Mouse (Mus musculus) right cerebral cortex, adult 18-20 months (tissue): ENCODE results near the gene Kcnj14.

ENCODE experiments used
- DNase-seq: peaks from one replicate; pipeline ENCODE4 v3.0.0; 2022; ENCODE audit warnings: mixed read lengths

Gene Kcnj14

DNA sequence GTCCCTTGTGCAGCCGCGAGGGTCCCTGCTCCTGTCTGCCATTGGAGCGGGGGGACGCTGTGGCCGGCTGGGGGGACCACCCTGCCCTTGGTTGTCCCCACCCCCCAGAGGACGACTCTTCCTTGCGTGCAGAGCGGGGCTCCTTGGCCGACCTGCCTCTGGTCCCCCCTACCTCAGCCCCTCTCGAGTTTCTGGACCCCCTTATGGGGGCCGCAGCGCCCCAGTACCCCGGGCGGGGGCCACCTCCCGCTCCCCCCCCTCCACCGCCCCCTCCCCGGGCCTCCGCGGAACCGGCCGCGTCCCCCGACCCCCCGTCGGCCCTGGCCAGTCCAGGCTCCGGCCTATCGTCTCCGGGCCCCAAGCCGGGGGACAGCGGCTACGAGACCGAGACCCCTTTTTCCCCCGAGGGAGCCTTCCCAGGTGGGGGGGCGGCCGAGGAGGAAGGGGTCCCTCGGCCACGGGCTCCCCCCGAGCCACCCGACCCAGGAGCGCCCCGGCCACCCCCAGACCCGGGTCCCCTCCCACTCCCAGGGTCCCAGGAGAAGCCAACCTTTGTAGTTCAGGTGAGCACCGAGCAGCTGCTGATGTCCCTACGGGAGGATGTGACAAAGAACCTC is 30.5 kb downstream of the Kcnj14 start:
- no peak for DNase-seq

DNA sequence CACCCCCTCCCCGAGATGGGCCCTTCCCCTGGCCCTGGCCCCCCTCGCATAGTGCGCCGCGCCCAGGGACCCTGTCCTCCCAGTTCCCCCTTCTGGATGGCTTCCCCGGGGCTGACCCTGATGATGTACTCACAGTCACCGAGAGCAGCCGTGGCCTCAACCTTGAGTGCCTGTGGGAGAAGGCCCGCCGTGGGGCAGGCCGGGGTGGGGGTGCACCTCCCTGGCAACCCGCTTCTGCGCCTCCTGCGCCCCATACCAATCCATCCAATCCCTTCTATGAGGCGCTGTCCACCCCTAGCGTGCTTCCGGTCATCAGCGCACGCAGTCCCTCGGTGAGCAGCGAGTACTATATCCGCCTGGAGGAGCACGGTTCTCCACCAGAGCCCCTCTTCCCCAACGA is 31.3 kb downstream of the Kcnj14 start:
- DNase-seq: no peak

DNA sequence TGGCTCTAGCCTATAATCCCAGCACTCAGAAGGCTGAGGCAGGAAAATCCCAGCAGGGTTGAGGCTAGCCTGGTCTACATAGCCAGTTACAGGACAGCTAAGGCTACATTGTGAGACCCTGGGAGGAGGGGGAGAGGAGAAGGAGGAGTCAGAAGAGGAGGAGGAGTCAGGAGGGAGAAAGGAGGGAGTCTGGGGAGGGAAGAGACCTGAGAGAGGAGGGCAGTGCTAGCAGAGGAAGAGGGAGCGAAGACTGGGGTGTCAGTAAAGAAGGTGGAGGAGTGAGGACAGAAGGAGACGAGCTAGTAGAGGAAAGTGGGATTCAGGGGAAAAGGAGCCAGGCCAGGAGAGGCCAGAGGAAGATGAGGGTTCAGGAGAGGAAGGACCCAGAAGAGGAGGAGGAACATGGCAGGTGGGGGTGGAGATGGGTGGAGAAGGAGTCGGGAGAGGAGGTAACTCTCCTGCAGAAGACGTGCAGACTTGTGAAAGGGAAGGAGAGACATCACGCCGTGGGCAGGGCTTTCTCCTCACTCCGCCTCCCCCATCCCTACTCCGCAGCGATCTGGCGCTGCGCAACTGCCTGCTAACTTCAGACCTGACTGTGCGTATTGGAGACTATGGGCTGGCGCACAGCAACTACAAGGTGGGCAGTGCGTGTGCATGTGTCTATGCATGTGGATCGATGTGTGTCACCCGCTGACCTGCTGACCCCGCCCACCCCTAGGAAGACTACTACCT is 32.7 kb downstream of the Kcnj14 start:
- DNase-seq: peak; percentile 63

DNA sequence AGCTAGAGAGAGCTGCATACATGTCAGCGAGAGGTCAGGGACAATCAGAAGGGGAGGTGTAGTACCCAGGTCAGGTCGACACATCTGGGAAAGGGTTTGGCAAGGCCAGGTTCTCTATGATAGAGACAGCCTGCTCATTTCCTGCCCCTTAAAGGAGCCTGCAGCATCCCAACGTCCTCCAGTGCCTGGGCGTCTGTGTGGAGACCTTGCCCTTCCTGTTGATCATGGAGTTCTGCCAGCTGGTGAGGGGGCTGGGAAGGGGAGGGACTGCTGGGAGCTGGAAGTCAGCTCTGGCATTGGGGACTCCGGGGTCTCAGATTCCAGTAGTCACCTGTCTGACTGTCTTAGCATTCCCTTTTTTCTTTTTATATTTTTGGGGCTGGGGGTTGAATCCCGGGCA is 33.9 kb downstream of the Kcnj14 start:
- no peak for DNase-seq

DNA sequence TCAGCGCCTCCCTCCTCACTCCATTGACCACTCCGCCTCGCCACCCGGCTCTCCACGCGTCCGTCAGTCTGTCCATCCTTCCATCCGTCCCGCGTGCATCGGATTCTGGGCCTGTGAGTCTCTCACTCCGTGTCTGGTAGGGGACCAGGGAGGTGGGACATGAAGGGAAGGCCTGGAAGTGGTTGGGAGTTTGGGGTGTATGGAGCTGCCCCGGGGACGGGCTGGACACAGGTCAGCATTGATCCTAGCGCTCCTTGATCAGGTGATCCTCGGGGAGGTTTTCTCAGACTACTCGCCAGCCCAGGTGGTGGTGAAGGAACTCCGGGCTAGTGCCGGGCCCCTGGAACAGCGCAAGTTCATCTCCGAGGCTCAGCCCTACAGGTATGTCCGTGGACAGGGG is 36.9 kb downstream of the Kcnj14 start:
- no peak for DNase-seq

DNA sequence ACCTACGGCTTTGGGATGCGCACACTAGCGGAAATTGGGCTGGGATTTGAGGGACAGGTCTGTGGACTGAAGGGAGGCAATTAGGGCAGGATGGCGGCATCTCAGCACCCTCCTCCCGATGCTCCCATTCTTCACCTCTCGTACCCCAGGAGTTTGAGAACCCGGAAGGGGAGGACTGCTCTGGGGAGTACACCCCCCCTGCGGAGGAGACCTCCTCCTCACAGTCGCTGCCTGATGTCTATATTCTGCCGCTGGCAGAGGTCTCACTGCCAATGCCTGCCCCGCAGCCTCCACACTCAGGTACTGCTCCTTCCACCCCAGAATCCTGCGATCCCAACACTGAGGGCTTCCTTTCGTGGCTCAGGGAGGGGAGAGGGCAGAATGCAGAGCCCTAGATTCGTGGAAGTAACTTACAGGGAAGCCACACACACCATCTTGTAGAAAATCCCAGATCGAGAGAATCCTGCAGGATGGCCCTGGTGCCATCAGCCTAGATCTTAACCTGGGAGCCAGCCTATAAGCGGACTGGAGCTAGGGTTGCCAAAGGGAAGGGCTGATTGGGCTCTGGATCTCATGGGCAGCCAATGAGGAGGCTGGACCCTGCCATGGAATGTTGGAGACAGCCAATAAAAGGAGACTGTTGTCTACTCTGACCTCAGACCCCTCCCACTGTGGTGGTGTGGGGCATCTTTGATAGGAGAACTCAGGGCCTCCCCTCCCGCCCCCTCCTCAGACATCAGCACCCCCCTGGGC is 37.7 kb downstream of the Kcnj14 start:
- peak; percentile 79 for DNase-seq

DNA sequence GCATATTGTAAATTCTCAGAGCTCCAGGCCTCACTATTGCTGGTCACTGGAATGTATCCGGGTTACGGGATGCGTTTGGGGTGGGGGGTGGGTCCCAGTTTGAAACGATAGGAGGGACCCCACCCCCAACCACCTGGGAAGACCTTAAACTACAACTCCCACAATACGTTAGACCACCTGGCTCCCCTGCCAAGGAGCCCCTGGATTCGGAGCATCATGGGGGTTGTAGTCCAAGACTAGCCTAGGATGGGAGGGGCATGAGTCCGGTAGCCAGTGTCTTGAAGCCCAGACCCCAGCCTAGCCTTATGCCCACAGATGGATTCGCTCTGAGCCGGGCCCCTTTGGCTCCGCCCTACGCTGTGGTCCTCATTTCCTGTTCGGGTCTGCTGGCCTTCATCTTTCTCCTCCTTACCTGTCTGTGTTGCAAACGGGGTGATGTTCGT is 38.4 kb downstream of the Kcnj14 start:
- DNase-seq: no peak

DNA sequence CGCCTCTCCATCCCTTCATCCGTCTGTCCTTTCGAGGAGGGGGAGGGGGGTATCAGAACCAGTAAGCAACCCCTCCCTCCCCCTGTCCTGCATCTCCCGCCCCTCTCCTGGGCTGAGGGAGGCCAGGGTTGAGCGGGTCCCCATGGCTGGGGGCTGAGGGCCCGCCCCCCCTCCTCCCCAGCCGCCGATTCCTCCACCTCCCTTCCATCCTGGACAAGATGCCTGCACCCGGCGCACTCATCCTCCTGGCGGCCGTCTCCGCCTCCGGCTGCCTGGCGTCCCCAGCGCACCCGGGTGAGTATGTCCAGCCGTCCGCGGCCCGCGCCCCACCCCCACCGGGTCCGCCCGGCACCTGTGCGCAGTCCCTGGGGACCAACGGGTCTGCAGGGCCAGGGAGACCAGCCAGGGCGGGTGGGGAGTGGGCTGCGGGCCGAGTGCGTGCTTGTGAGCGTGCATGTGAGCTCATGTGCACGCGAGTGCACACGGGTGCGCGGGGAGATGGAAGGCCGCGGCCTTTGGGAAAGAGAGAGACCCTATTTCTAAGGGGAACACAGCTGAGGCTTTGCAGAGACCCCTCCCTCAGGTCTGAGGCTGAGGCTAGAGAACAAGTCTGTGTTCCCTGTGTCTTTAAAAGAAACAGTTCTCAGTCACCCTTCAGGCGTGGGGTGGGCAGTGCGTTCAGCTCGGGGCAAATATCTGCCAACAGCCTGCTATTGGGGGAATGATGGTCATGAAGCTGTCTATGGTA is 39.0 kb downstream of the Kcnj14 start:
- DNase-seq: no peak

DNA sequence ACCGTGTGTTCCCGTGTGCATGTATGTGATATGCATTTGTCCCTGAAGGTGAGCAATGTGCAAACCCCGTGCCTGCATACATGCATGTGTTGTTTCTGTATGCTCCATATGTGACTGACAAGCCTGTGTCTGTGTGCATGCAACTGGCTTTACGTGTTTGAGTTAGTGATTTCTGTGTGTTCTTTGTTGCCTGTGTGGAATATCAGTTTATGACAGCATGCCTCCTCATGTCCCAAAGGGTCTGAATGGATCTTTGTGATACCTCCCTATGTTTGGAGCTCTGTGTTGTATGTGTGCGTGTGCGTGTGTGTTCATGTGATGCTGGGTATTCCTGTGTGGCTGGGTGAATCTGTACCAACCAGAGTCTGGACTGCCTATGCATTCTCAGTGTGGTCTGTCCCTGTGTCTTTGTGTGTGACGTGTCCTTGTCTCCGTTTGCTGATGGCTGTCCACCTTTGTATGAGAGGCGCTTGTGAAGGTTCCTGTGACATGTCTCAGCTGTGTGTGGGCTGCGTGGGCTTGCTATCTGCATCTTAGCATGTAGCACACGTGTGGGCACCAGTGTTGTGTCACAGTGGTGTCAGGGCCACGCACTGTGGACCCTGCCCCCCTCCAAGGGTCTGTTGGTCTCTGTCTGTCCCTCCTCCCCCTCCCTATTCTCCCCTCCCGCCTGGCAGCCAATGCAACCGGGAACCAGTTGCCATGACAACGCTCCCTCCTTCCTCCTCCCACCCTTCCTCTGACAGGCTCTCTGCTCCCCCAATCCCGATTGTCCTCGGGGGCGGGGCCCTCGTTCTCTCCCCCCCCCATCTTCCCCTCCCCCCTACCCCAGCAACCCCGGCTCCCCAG is 39.8 kb downstream of the Kcnj14 start, which contains the start of gene Sult2b1:
Gene Sult2b1 (minus strand): TSS at position 146 of the 849 bp plus-strand sequence.
- peak; percentile 95 for DNase-seq

DNA sequence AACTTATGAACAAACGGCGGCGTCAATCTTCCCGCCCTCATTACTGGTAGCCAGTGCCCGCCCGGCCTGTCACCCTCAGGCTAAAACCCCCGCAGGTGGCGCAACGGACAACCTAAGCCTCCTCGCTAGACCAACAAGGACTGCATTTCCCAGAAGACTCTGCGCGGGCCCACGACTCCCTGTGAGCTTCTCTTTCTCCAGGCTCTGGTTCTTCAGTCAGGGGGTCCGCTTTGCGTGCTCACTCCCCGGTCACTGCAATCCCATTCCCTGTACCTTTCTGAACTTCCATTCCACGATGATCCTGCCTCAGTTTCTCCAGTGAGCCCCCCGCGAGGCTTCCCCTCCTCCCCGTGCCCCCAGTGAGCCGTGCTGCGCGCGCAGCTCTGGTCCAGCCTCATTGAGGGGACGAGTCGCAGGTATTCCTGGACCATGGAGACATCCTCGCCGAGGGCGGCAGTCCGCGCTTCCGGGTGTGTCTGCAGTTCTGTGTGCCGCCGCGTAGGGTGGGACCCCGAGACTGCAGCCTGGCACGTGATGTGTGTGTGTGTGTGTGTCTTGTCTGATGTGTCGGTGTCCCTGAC is 41.0 kb downstream of the Kcnj14 start, which contains the start of gene Lmtk3:
Gene Lmtk3 (plus strand): TSS at position 228 of the 581 bp plus-strand sequence.
- peak; percentile 87 for DNase-seq

DNA sequence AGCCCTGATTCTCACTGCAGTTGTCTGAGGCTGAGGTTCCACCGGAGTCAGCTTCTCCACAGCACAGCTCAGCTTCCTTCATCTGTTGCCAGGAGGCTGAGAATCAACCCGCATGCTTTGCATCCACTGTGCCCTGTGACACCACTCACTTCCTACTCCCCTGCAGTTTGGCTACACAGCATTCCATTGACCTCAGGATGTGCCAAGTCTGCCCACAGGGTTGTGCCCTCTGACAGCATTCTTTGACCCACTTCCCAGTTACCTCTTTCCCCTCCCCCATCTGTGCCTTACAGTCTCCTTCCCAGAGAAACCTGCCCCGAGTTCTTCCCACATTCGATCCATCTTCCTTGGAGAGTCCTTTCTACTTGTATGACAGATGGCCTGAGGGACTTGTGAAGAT is 42.3 kb downstream of the Kcnj14 start:
- DNase-seq: no peak

DNA sequence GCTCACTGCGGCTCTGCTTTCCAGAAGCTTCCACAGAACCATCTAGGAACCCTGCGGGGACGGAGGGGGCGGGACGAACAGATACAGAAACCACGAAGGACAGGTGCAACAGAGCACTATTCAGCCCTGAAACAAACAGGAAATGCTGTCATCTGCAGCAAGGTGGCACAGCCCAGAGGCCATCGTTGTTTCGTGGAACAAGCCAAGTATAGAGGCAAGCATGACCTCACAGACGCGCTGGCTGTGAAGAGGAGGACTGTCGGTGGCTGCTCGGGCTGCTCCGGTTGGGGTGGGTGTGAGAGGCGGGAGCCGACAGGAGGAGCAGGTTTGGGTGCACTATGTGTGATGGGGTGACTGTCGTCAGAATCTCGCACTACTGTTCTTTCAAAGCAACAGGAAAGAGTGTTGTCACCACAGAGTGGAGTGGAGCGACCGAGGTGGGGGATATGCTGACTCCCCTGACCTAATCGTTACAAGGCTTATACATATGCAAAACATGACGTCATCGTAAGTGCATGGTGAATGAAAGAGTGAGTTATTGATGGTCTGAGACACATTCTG is 45.4 kb downstream of the Kcnj14 start:
- DNase-seq: no peak

DNA sequence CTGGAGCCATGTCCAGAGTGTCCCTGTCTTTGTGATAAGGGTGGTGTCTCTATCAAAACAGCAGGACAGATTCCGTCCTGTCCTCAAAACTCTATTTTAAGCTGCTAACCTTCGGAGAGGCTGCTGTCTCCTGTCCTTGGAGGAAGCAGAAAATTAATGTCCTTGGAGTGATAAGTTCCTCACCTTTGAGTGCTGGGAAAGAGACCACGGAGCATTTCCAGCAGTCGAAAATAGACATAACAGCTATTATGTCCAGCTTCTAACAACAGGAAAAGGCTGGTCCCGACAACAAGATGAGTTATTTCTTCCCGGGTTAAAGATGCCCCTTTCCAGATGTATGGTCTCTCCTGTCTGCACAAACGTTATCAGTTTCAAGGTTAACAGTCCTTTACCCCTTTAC is 49.3 kb downstream of the Kcnj14 start:
- DNase-seq: no peak

DNA sequence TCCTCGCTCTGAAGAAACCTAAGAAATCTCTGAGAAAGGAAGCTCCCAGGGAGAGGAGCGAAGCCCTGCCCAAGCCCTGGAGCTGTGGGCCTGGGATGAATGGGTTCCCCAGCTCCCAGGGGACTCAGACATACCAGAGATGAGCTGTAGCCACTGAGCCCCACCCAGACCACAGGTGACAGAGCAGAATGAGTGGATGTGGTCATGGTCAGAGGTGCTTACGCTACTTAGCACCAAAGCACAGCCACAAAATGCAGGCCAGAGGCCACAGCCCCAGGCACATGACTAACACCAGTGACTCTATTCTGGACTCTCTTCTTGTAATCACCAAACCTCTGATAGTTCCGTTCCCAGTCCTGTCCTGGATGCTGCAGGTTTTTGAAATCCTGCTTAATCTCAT is 53.5 kb downstream of the Kcnj14 start:
- DNase-seq: no peak

DNA sequence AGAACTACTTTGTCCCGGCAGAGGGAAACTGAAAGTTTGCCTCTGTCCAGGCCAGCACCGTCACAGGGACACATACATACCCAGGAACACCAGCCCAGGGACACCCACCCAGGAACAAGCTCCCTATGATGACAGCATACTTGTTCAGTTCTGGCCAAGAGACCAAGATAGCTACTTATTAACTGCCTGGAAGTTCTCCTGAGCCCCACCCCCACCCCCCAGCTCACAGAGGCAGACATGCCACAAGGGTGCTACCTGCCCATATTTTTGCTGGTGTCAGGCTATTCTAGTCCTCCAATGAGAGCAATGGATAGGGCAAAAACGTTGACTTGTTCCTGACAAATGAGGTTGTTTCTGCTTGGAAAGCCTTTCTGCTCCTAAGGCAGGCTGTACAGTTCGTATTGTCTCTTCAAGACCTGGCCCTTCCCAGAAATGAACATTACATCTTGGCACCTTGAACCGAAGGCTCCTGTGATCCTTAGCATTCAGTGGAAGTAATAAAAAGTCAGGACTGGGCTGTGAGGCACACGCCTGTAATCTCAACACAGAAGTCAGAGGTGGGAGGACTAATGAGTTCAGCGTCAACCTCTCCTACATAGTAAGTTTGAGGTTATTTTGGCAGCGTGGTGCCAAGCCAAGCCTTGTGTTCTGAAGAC is 54.0 kb downstream of the Kcnj14 start:
- no peak for DNase-seq

DNA sequence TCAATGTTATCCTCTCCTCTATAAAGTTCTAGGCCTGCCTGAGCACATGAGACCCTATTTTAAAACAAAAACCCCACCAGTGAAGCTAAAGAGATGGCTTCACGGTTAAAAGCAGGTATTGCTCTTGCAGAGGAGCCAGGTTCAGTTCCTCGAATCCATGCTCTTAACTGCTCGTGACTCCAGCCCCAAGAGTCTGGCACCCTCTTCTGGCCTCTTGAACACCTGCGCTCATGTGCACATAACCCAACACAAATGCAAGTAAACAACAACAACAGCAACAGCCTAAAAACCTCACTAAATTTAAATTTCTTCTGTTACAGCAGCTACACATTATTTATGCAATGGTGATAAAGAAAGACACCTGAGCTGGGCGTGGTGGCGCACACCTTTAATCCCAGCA is 57.1 kb downstream of the Kcnj14 start:
- no peak for DNase-seq

DNA sequence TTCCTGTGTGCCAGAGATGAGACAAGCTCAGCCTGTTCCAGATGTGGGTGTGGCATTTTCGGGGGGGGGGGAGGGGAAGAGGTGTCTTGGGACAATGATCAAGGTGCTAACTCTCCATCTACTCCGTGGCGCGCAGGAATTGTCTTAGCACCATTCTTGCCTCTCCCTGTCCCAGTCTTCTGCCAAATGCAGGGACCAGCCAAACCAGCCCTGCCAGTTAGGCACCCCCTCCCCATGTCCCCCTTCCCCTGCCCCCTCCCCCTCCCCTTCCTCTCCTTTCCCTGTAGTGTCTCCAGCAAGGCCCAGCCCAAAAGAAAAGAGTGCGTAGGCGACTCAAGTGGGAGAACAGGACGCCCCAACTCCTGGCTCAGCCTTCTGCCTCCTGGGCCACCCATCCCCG is 57.8 kb downstream of the Kcnj14 start:
- no peak for DNase-seq
